ENCODE assay signal across 16 mouse cellular contexts in the genomic region with DNA sequence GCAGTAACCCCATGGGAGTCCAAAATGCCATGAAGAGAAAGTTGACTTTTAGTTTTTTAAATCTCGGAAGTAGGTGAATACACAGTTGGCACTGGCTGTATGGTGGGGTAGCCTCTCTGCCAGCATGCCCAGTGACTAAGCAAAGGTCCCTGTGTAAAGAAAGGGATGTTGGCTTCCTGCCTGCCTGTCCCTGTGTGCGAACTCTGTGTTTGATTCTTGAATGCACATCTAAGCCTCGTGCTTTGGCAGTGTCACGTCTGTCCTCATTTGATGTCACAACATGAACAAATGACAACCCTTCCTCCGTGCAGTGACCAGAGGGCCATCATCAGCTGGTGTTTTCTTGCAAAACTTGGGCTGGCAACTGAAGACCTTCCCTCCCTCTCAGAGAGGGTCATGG. TPM values are rescaled to one million over a fixed set of nuclear protein-coding genes. Genes with fewer than 3 reads are reported as not detected.
"Had no signal": no experiment of that assay in that cellular context is flagged by ENCODE, and none has a peak within 500 bp of the region (broad histone marks: within the 10 kb centered on the region; RNA-seq: fewer than 3 reads in every experiment).

No protein-coding gene starts in this region.

- H3K27me3 ChIP-seq: kidney, embryonic 15.5 days; limb, embryonic 15.5 days; midbrain, embryonic 13.5 days; stomach, embryonic 15.5 days had no signal

- ATAC-seq: midbrain, embryonic 13.5 days had no signal

- DNase-seq: kidney, postnatal 14 days; lung, adult 18-20 months; right cerebral cortex, postnatal 14 days; thymus, adult 2 months; thymus, postnatal 25 days had no signal

- H3K9ac ChIP-seq: kidney, embryonic 15.5 days; limb, embryonic 15.5 days; liver, embryonic 14.5 days; midbrain, embryonic 13.5 days; stomach, embryonic 15.5 days had no signal

- H3K4me3 ChIP-seq: kidney, embryonic 15.5 days; limb, embryonic 15.5 days; midbrain, embryonic 13.5 days; stomach, embryonic 15.5 days had no signal

- H3K36me3 ChIP-seq: limb, embryonic 15.5 days; midbrain, embryonic 13.5 days; stomach, embryonic 15.5 days had no signal

- H3K27ac ChIP-seq: kidney, embryonic 15.5 days; limb, embryonic 15.5 days; liver, embryonic 14.5 days; midbrain, embryonic 13.5 days; stomach, embryonic 15.5 days had no signal

- H3K9me3 ChIP-seq: kidney, embryonic 15.5 days; limb, embryonic 15.5 days; midbrain, embryonic 13.5 days; stomach, embryonic 15.5 days had no signal

- H3K4me2 ChIP-seq: kidney, embryonic 15.5 days; limb, embryonic 15.5 days; midbrain, embryonic 13.5 days; stomach, embryonic 15.5 days had no signal

RNA-seq across cellular contexts. Expression of a gene that starts 42.4 kb away (rescaled TPM):
- total RNA-seq: layer of hippocampus, postnatal 25 days; left cerebral cortex, postnatal 25 days; midbrain, postnatal 0 days had no signal
- polyA plus RNA-seq: kidney, embryonic 15.5 days; liver, embryonic 14.5 days; lung, embryonic 16.5 days; spleen, adult 2 months; stomach, embryonic 15.5 days; testis, adult 2 months had no signal
